Mouse (Mus musculus) kidney, embryonic 15.5 days (tissue): ENCODE results near the gene Folr2. TPM values are rescaled to one million over a fixed set of nuclear protein-coding genes. Genes with fewer than 3 reads are reported as not detected.

ENCODE experiments used
- ATAC-seq: fragments of 200-750 bp; cut with Nextera tagmentation; replicated peaks from 2 replicates; pipeline ENCODE4 v1.8.0; 2017; ENCODE audit warnings: moderate TSS enrichment; ENCODE audit not compliant: low FRiP score
- H3K27ac ChIP-seq: fragments of 300-500 bp; sonication (generic); 2 replicates; pipeline ENCODE4 v1.5.1; 2015; ENCODE audit warnings: mild to moderate bottlenecking, inconsistent platforms
- H3K27me3 ChIP-seq: fragments of 300-500 bp; sonication (generic); 2 replicates; pipeline ENCODE4 v1.6.1; 2015; ENCODE audit warnings: inconsistent platforms
- H3K36me3 ChIP-seq: fragments of 300-500 bp; sonication (generic); 2 replicates; pipeline ENCODE4 v1.6.1; 2015; ENCODE audit warnings: inconsistent platforms
- H3K4me1 ChIP-seq: fragments of 300-500 bp; sonication (generic); 2 replicates; pipeline ENCODE4 v1.6.1; 2015; ENCODE audit warnings: inconsistent platforms
- H3K4me2 ChIP-seq: fragments of 300-500 bp; sonication (generic); 2 replicates; pipeline ENCODE4 v1.6.1; 2015; ENCODE audit warnings: moderate library complexity, mild to moderate bottlenecking, inconsistent platforms
- H3K4me3 ChIP-seq: fragments of 300-500 bp; sonication (generic); replicated peaks from 2 replicates; pipeline ENCODE4 v1.5.1; 2015; ENCODE audit warnings: mild to moderate bottlenecking, inconsistent platforms
- H3K9ac ChIP-seq: fragments of 300-500 bp; sonication (generic); 2 replicates; pipeline ENCODE4 v1.6.1; 2015; ENCODE audit warnings: mild to moderate bottlenecking, inconsistent platforms
- H3K9me3 ChIP-seq: fragments of 300-500 bp; sonication (generic); replicated peaks from 2 replicates; pipeline ENCODE4 v1.6.1; 2016; ENCODE audit warnings: inconsistent platforms
- WGBS: fragments of 180-500 bp; shearing (Covaris S2); methylation state at CpG from one replicate; pipeline ENCODE4 v1.1.7; 2015; ENCODE audit warnings: mixed read lengths; 5-methylcytosine and 5-hydroxymethylcytosine counted together
- microRNA-seq: library from miRNA; unstranded; fragments of <30 nt; microRNA quantifications from one replicate; pipeline ENCODE4, GENCODE M21; 2016
- polyA plus RNA-seq: library from polyadenylated mRNA; unstranded; fragments of >200 nt; fragmentation: Nextera tagmentation; extraction: Ambion mirVana; gene quantifications from 2 replicates; pipeline ENCODE4 v1.2.1, GENCODE M21; 2015

Folr2 gene
- polyA plus RNA-seq, 1 experiment from 2014 or later: 1.8 TPM

DNA sequence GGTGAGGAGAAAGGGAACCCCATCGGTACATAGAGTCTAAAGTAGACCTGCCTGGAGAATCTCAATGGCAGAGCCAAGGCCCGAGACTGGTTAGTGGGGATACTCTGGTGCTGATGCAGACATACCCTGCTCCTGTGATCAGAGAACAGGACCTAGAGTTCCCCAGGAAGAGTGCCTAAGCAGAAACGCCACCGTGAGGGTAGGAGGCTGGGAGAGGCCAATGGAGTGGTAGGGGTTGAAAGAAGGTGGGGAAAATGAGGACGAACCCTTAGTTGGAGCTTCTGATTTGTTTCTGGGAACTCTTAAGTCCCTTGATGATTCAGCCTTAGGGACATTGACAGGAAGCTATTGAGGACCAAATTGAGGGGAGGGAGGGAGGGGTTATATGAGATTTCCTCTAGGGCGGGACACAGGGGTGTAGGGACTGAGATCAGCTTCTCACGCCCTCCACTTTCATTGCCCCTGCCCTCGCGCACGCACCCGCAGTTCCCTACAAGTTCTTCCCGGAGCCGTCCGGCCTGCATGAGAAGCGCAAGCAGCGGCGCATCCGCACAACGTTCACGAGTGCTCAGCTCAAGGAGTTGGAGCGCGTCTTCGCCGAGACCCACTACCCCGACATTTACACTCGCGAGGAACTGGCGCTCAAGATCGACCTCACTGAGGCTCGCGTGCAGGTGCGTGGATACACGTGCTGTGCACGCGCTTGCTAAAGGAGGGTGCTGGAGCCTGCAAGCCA is 36.5 kb downstream of the Folr2 start:
- H3K9me3 ChIP-seq: no peaks in the 10 kb centered on the region
- 3% methylated on average over 35 of the region's 35 CpGs for WGBS
- peaks cover 51% of the 10 kb centered on the region for H3K4me1 ChIP-seq
- H3K4me2 ChIP-seq: peak overlapping the region; percentile 93
- peaks cover 78% of the 10 kb centered on the region for H3K27me3 ChIP-seq
- peak overlapping the region; percentile 48 for H3K4me3 ChIP-seq
- no peak overlapping the region for H3K27ac ChIP-seq
- H3K9ac ChIP-seq: no peak overlapping the region
- ATAC-seq: no peak
- H3K36me3 ChIP-seq: peaks cover 26% of the 10 kb centered on the region

DNA sequence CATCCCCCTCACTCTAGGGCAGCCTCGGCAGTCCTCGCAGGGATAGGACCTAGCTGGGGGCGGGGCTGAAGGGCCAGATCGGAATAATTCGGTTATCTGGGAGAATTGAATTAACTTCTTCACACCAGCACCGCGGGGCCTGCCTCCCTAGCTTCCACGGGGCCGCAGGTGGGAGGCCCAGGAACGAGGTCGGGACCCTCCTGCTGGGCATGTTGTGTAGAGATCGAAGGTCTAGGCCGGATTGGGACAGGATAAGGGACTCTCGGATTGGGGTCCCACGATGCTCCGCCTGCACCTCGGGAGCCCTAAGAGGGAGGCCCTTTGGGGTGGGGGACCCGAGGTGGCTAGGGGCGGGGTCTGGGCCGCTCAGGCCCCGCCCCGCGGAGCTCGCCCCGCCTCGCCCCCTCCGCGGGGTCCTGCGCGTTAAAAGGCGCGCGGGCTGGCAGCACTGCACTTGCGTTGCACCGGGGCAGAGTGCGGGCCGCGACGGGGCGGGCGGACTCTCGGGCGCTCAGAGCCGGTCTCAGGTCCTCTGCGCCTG is 39.1 kb downstream of the Folr2 start, which contains the start of gene Phox2a:
Gene Phox2a, plus strand, starts transcription at position 453 of the 541 bp plus-strand sequence.
- H3K4me3 ChIP-seq: peak within 1 kb of the TSS; percentile 43
- H3K4me1 ChIP-seq: peaks cover 38% of the 10 kb centered on the region
- WGBS: under 1% methylated on average over 45 of the region's 45 CpGs
- H3K9me3 ChIP-seq: no peaks in the 10 kb centered on the region
- H3K4me2 ChIP-seq: peak within 1 kb of the TSS; percentile 62
- 0 out of 2 replicates have a peak within 1 kb of the TSS, but pooled peaks have one; percentile 14 for H3K9ac ChIP-seq
- no peak within 1 kb of the TSS for H3K27ac ChIP-seq
- no peak for ATAC-seq
- H3K27me3 ChIP-seq: peaks cover 70% of the 10 kb centered on the region
- 0 out of 2 replicates have a peak, but pooled peaks cover 2% of the 10 kb centered on the region for H3K36me3 ChIP-seq

Small RNAs within 50 kb of the gene (microRNA-seq; reads per million reads assigned to microRNA genes)
- gene Gm22655: not detected

Other genes starting within 250 kb of the Folr2 start
- 58.7 and 64.7 TPM in 2 replicates for gene Clpb, start 193.6 kb downstream of the Folr2 start, polyA plus RNA-seq
- 0.72 and 1.9 TPM in 2 replicates for gene Phox2a, start 38.9 kb downstream of the Folr2 start, polyA plus RNA-seq
- gene Inppl1, start 19.0 kb downstream of the Folr2 start, polyA plus RNA-seq: 49.9 and 52.1 TPM in 2 replicates
- gene Anapc15, start 6.5 kb upstream of the Folr2 start, polyA plus RNA-seq: 75.1 and 78.9 TPM in 2 replicates
- 51.0 and 63.0 TPM in 2 replicates for gene Folr1, start 13.6 kb upstream of the Folr2 start, polyA plus RNA-seq
- gene Lamtor1, start 48.7 kb upstream of the Folr2 start, polyA plus RNA-seq: 151 and 158 TPM in 2 replicates
- gene Tomt, start 49.2 kb upstream of the Folr2 start, polyA plus RNA-seq: 0.24 and 0.53 TPM in 2 replicates
- 9.2 and 9.9 TPM in 2 replicates for gene Lrrc51, start 76.7 kb upstream of the Folr2 start, polyA plus RNA-seq
- gene Numa1, start 76.9 kb upstream of the Folr2 start, polyA plus RNA-seq: 70.1 and 73.5 TPM in 2 replicates
- 2.5 and 3.0 TPM in 2 replicates for gene Il18bp, start 161.5 kb upstream of the Folr2 start, polyA plus RNA-seq
- gene Rnf121, start 208.3 kb upstream of the Folr2 start, polyA plus RNA-seq: 28.3 and 28.4 TPM in 2 replicates
- gene Xndc1, start 208.3 kb upstream of the Folr2 start, polyA plus RNA-seq: 33.9 and 39.0 TPM in 2 replicates
- gene Xntrpc, start 208.5 kb upstream of the Folr2 start, polyA plus RNA-seq: 1.6 and 1.7 TPM in 2 replicates
- not detected in 2 replicates for gene Trpc2, start 225.9 kb upstream of the Folr2 start, polyA plus RNA-seq
- 2.4 and 3.4 TPM in 2 replicates for gene Art1, start 244.5 kb upstream of the Folr2 start, polyA plus RNA-seq